Mouse (Mus musculus): ENCODE measurements around the gene Ssrp1. TPM values are rescaled to one million over a fixed set of nuclear protein-coding genes. Genes with fewer than 3 reads are reported as not detected.

The Ssrp1 gene
- total and polyA plus RNA-seq, 3 experiments: 241 to 437 (median 297) TPM

Other genes starting within 250 kb of the Ssrp1 start
- gene Ube2l6, start 238.4 kb upstream of the Ssrp1 start, total RNA-seq (2012; rRNA removed): 1.7 and 2.0 TPM in 2 replicates
- gene Ube2l6, start 238.4 kb upstream of the Ssrp1 start, total RNA-seq (2014; rRNA removed): 7.3 and 8.5 TPM in 2 replicates
- gene Ube2l6, start 238.4 kb upstream of the Ssrp1 start, polyA plus RNA-seq (2012; ENCODE audit: insufficient read length, low read depth): 4.1 and 5.0 TPM in 2 replicates
- gene Smtnl1, start 214.6 kb upstream of the Ssrp1 start, total RNA-seq (2012; rRNA removed): 0.71 and 1.5 TPM in 2 replicates
- gene Smtnl1, start 214.6 kb upstream of the Ssrp1 start, total RNA-seq (2014; rRNA removed): 0.26 TPM in 1 of 2 replicates, not detected in the other
- 0.13 and 0.14 TPM in 2 replicates for gene Smtnl1, start 214.6 kb upstream of the Ssrp1 start, polyA plus RNA-seq (2012; ENCODE audit: insufficient read length, low read depth)
- gene Timm10, start 210.2 kb upstream of the Ssrp1 start, total RNA-seq (2012; rRNA removed): 81.2 and 99.6 TPM in 2 replicates
- 107 and 115 TPM in 2 replicates for gene Timm10, start 210.2 kb upstream of the Ssrp1 start, total RNA-seq (2014; rRNA removed)
- 77.7 and 86.0 TPM in 2 replicates for gene Timm10, start 210.2 kb upstream of the Ssrp1 start, polyA plus RNA-seq (2012; ENCODE audit: insufficient read length, low read depth)
- gene Slc43a1, start 198.4 kb upstream of the Ssrp1 start, total RNA-seq (2012; rRNA removed): 4.9 and 5.0 TPM in 2 replicates
- 0.19 TPM in 1 of 2 replicates, not detected in the other for gene Slc43a1, start 198.4 kb upstream of the Ssrp1 start, total RNA-seq (2014; rRNA removed)
- gene Slc43a1, start 198.4 kb upstream of the Ssrp1 start, polyA plus RNA-seq (2012; ENCODE audit: insufficient read length, low read depth): 0.30 and 0.71 TPM in 2 replicates
- not detected in 2 replicates for gene Rtn4rl2, start 150.5 kb upstream of the Ssrp1 start, total RNA-seq (2012; rRNA removed)
- not detected in 2 replicates for gene Rtn4rl2, start 150.5 kb upstream of the Ssrp1 start, total RNA-seq (2014; rRNA removed)
- not detected in 2 replicates for gene Rtn4rl2, start 150.5 kb upstream of the Ssrp1 start, polyA plus RNA-seq (2012; ENCODE audit: insufficient read length, low read depth)
- gene Slc43a3, start 100.7 kb upstream of the Ssrp1 start, total RNA-seq (2012; rRNA removed): 121 and 136 TPM in 2 replicates
- 163 and 176 TPM in 2 replicates for gene Slc43a3, start 100.7 kb upstream of the Ssrp1 start, total RNA-seq (2014; rRNA removed)
- 140 and 174 TPM in 2 replicates for gene Slc43a3, start 100.7 kb upstream of the Ssrp1 start, polyA plus RNA-seq (2012; ENCODE audit: insufficient read length, low read depth)
- gene Prg2, start 56.8 kb upstream of the Ssrp1 start, total RNA-seq (2012; rRNA removed): 0.81 and 1.5 TPM in 2 replicates
- gene Prg2, start 56.8 kb upstream of the Ssrp1 start, total RNA-seq (2014; rRNA removed): 0.60 and 1.1 TPM in 2 replicates
- 0.49 and 0.93 TPM in 2 replicates for gene Prg2, start 56.8 kb upstream of the Ssrp1 start, polyA plus RNA-seq (2012; ENCODE audit: insufficient read length, low read depth)
- not detected in 2 replicates for gene Prg3, start 49.0 kb upstream of the Ssrp1 start, total RNA-seq (2012; rRNA removed)
- not detected in 2 replicates for gene Prg3, start 49.0 kb upstream of the Ssrp1 start, total RNA-seq (2014; rRNA removed)
- gene Prg3, start 49.0 kb upstream of the Ssrp1 start, polyA plus RNA-seq (2012; ENCODE audit: insufficient read length, low read depth): not detected in 2 replicates
- gene P2rx3, start 228 bp downstream of the Ssrp1 start, total RNA-seq (2012; rRNA removed): 2.4 and 7.1 TPM in 2 replicates
- gene P2rx3, start 228 bp downstream of the Ssrp1 start, total RNA-seq (2014; rRNA removed): 1.7 and 2.2 TPM in 2 replicates
- 3.7 and 4.7 TPM in 2 replicates for gene P2rx3, start 228 bp downstream of the Ssrp1 start, polyA plus RNA-seq (2012; ENCODE audit: insufficient read length, low read depth)
- 3.8 and 7.5 TPM in 2 replicates for gene Tnks1bp1, start 10.8 kb downstream of the Ssrp1 start, total RNA-seq (2012; rRNA removed)
- 1.5 TPM in 2 replicates for gene Tnks1bp1, start 10.8 kb downstream of the Ssrp1 start, total RNA-seq (2014; rRNA removed)
- gene Tnks1bp1, start 10.8 kb downstream of the Ssrp1 start, polyA plus RNA-seq (2012; ENCODE audit: insufficient read length, low read depth): 3.9 and 4.0 TPM in 2 replicates
- gene Aplnr, start 99.0 kb downstream of the Ssrp1 start, total RNA-seq (2012; rRNA removed): not detected in 2 replicates
- not detected in 2 replicates for gene Aplnr, start 99.0 kb downstream of the Ssrp1 start, total RNA-seq (2014; rRNA removed)
- not detected in 2 replicates for gene Aplnr, start 99.0 kb downstream of the Ssrp1 start, polyA plus RNA-seq (2012; ENCODE audit: insufficient read length, low read depth)
- 0.04 TPM in 1 of 2 replicates, not detected in the other for gene Lrrc55, start 160.0 kb downstream of the Ssrp1 start, total RNA-seq (2012; rRNA removed)
- gene Lrrc55, start 160.0 kb downstream of the Ssrp1 start, total RNA-seq (2014; rRNA removed): not detected in 2 replicates
- gene Lrrc55, start 160.0 kb downstream of the Ssrp1 start, polyA plus RNA-seq (2012; ENCODE audit: insufficient read length, low read depth): 0.08 TPM in 1 of 2 replicates, not detected in the other